Mouse (Mus musculus) CH12.LX (cell line): ENCODE measurements around the gene Slc35f3. TPM values are rescaled to one million over a fixed set of nuclear protein-coding genes. Genes with fewer than 3 reads are reported as not detected.

Experiments used
- DNase-seq: peaks from one replicate; pipeline ENCODE4 v3.0.0-alpha.2; 2013; ENCODE audit errors: extremely low read depth
- H3K27ac ChIP-seq: 2 replicates; pipeline ENCODE4 v1.5.1; 2012; ENCODE audit warnings: low read depth, mild to moderate bottlenecking, control low read depth, moderate library complexity; ENCODE audit not compliant: insufficient read depth
- H3K27me3 ChIP-seq: replicated peaks from 2 replicates; pipeline ENCODE3; 2012; ENCODE audit warnings: inconsistent platforms
- H3K36me3 ChIP-seq, 2 experiments: replicated peaks in 1 of 2; 2 replicates each; pipeline versions ENCODE3 to v1.6.1; 2012; ENCODE audit warnings: inconsistent platforms in 1 of 2, low read length in 1 of 2, mild to moderate bottlenecking in 1 of 2, mixed read lengths in 1 of 2, moderate library complexity in 1 of 2; ENCODE audit not compliant: control insufficient read depth in 1 of 2, insufficient read depth in 1 of 2
- H3K4me1 ChIP-seq, 2 experiments: 2 replicates each; pipeline ENCODE4 v1.6.1; 2012; ENCODE audit warnings: inconsistent platforms in 1 of 2, moderate library complexity in 1 of 2; ENCODE audit not compliant: insufficient read depth in 2 of 2, control insufficient read depth in 1 of 2
- H3K4me2 ChIP-seq: 2 replicates; pipeline ENCODE4 v1.6.1; 2012; ENCODE audit warnings: low read depth, mild to moderate bottlenecking, control low read depth; ENCODE audit not compliant: poor library complexity, insufficient read depth, severe bottlenecking
- H3K4me3 ChIP-seq, 3 experiments: fragments of 150-350 bp in 1 of 3; sonication (generic) in 1 of 3; replicated peaks in 1 of 3; 2 replicates each; pipeline versions ENCODE3 to v1.5.1; 2011 to 2012; ENCODE audit warnings: low read depth in 2 of 3, low read length in 2 of 3, mild to moderate bottlenecking in 2 of 3, moderate library complexity in 2 of 3, control low read depth in 1 of 3, improper control_type of control experiment in 1 of 3, inconsistent platforms in 1 of 3, mixed read lengths in 1 of 3; ENCODE audit not compliant: poor library complexity in 1 of 3
- H3K79me2 ChIP-seq: replicated peaks from 2 replicates; pipeline ENCODE4 v1.6.1; 2012; ENCODE audit warnings: mild to moderate bottlenecking, moderate library complexity; ENCODE audit not compliant: control insufficient read depth, poor library complexity, insufficient read depth, severe bottlenecking; ENCODE audit errors: extremely low read depth
- H3K9ac ChIP-seq: 2 replicates; pipeline ENCODE4 v1.6.1; 2012; ENCODE audit warnings: low read depth, mild to moderate bottlenecking, control low read depth, moderate library complexity; ENCODE audit not compliant: insufficient read depth
- H3K9me3 ChIP-seq: replicated peaks from 2 replicates; pipeline ENCODE3; 2012; ENCODE audit warnings: low read length, inconsistent platforms, mixed read lengths
- CHD1 ChIP-seq: IDR thresholded peaks from 2 replicates; pipeline ENCODE4 v1.6.1; 2012; ENCODE audit warnings: low read depth, low read length, improper control_type of control experiment, inconsistent platforms
- CHD2 ChIP-seq: IDR thresholded peaks from 2 replicates; pipeline ENCODE4 v1.6.1; 2011; ENCODE audit warnings: low read length, improper control_type of control experiment
- ELF1 ChIP-seq: IDR thresholded peaks from 2 replicates; pipeline ENCODE4 v1.6.1; 2014; ENCODE audit warnings: low read depth, mild to moderate bottlenecking, inconsistent platforms, low read length, improper control_type of control experiment
- EP300 ChIP-seq: IDR thresholded peaks from 2 replicates; pipeline ENCODE4 v1.6.1; 2011; ENCODE audit warnings: low read length, improper control_type of control experiment
- ETS1 ChIP-seq: conservative IDR thresholded peaks from 2 replicates; pipeline ENCODE4 v1.6.1; 2012; ENCODE audit warnings: low read depth, mild to moderate bottlenecking, inconsistent platforms, low read length, improper control_type of control experiment, moderate library complexity
- GABPA ChIP-seq: IDR thresholded peaks from 2 replicates; pipeline ENCODE4 v1.6.1; 2012; ENCODE audit warnings: low read depth, low read length, improper control_type of control experiment, inconsistent platforms; ENCODE audit not compliant: insufficient replicate concordance
- HCFC1 ChIP-seq: IDR thresholded peaks from 2 replicates; pipeline ENCODE4 v1.6.1; 2012; ENCODE audit warnings: low read depth, mild to moderate bottlenecking, inconsistent platforms, low read length, improper control_type of control experiment
- KAT2A ChIP-seq: IDR thresholded peaks from 2 replicates; pipeline ENCODE4 v1.6.1; 2012; ENCODE audit warnings: low read length, improper control_type of control experiment, inconsistent platforms; ENCODE audit not compliant: insufficient replicate concordance
- MAZ ChIP-seq: IDR thresholded peaks from 2 replicates; pipeline ENCODE4 v1.6.1; 2012; ENCODE audit warnings: low read depth, mild to moderate bottlenecking, inconsistent platforms, low read length, improper control_type of control experiment, moderate library complexity
- MEF2A ChIP-seq: IDR thresholded peaks from 2 replicates; pipeline ENCODE4 v1.6.1; 2014; ENCODE audit warnings: low read depth, mild to moderate bottlenecking, inconsistent platforms, low read length, improper control_type of control experiment, borderline replicate concordance
- POLR2A ChIP-seq: IDR thresholded peaks from 2 replicates; pipeline ENCODE4 v1.6.1; 2011; ENCODE audit warnings: low read depth, mild to moderate bottlenecking, improper control_type of control experiment, low read length
- RCOR1 ChIP-seq: conservative IDR thresholded peaks from 2 replicates; pipeline ENCODE4 v1.6.1; 2012; ENCODE audit warnings: low read depth, mild to moderate bottlenecking, inconsistent platforms, low read length, improper control_type of control experiment
- SIN3A ChIP-seq: IDR thresholded peaks from 2 replicates; pipeline ENCODE4 v1.6.1; 2012; ENCODE audit warnings: low read length, improper control_type of control experiment, inconsistent platforms
- UBTF ChIP-seq: IDR thresholded peaks from 2 replicates; pipeline ENCODE4 v1.6.1; 2012; ENCODE audit warnings: low read depth, mild to moderate bottlenecking, inconsistent platforms, low read length, improper control_type of control experiment, moderate library complexity
- dilution Hi-C: fragments of 300-500 bp; cut with MboI; formaldehyde crosslinking; loops from 2 replicates; pipeline ENCODE4 v1.14.3; 2020; ENCODE audit warnings: low sequenced_read_pairs; ENCODE audit not compliant: extremely low pct_unique_long_range_greater_than_20kb, extremely low pct_ligation_motif_present
- in situ Hi-C: fragments of 300-500 bp; cut with MboI; formaldehyde crosslinking; loops from 3 replicates; pipeline ENCODE4 v1.14.3; 2019; ENCODE audit warnings: low sequenced_read_pairs, low pct_ligation_motif_present, low pct_unique_long_range_greater_than_20kb, mixed read lengths
- polyA plus RNA-seq: library from polyadenylated mRNA; unstranded; fragments of >175 nt; gene quantifications from 2 replicates; pipeline ENCODE4 v1.2.1, GENCODE M21; 2012; ENCODE audit warnings: low read depth; ENCODE audit not compliant: insufficient read length
- total RNA-seq, 2 experiments: library from RNA; depleted of rRNA; stranded (reverse); fragments of 300-350 nt in 1 of 2; fragments of >200 nt in 1 of 2; gene quantifications; 2 replicates each; pipeline ENCODE4 v1.2.3; 2012 to 2014

Slc35f3 gene
- total and polyA plus RNA-seq, 3 experiments = 0.20 TPM; not detected in 2

GRCm38 (mm10) chr8:126353259-126353658 is 54.9 kb downstream of the Slc35f3 start:
- H3K9ac ChIP-seq = no peak overlapping the region
- H3K9me3 ChIP-seq = peaks cover 6% of the 10 kb centered on the region
- DNase-seq = no peak
- dilution Hi-C loops = no loop called here
- H3K36me3 ChIP-seq = no peaks in the 10 kb centered on the region
- H3K4me3 ChIP-seq = no peak overlapping the region
- H3K27me3 ChIP-seq = peaks cover 77% of the 10 kb centered on the region
- H3K27ac ChIP-seq = no peak overlapping the region
- H3K4me1 ChIP-seq = no peaks in the 10 kb centered on the region
- H3K4me2 ChIP-seq = no peak overlapping the region
- no peak for TF ChIP-seq CHD1
- TF ChIP-seq ETS1 = no peak
- TF ChIP-seq CHD2 = no peak
- no peak for TF ChIP-seq POLR2A
- in situ Hi-C loops = no loop called here
- no peaks in the 10 kb centered on the region for H3K79me2 ChIP-seq

- Histone ChIP-seq H3K36me3 (no peaks in the 10 kb centered on the region), H3K4me1 (no peaks in the 10 kb centered on the region), H3K9me3 (peaks cover 6% of the 10 kb centered on the region), H3K4me3 (no peak overlapping the region), H3K27me3 (peaks cover 79% of the 10 kb centered on the region), H3K9ac (no peak overlapping the region), H3K27ac (no peak overlapping the region), H3K4me2 (no peak overlapping the region), H3K79me2 (no peaks in the 10 kb centered on the region)
- TF ChIP-seq GABPA (no peak), SIN3A (no peak), MEF2A (no peak), EP300 (no peak), HCFC1 (no peak), KAT2A (no peak), UBTF (no peak)
- in situ Hi-C loops (no loop called here), dilution Hi-C loops (no loop called here)
- DNase-seq = no peak
These were observed 59.6 kb downstream of the Slc35f3 start for GRCm38 (mm10) chr8:126357946-126358345.

- DNase-seq = no peak
- TF ChIP-seq UBTF = no peak
- no peak for TF ChIP-seq ELF1
- no peak for TF ChIP-seq CHD2
- no peak for TF ChIP-seq MAZ
- TF ChIP-seq CHD1 = no peak
- no peak for TF ChIP-seq RCOR1
- Histone ChIP-seq H3K27me3 (peaks cover 79% of the 10 kb centered on the region), H3K9me3 (peaks cover 7% of the 10 kb centered on the region), H3K27ac (no peak overlapping the region), H3K4me1 (no peaks in the 10 kb centered on the region), H3K4me2 (no peak overlapping the region), H3K4me3 (no peak overlapping the region), H3K9ac (no peak overlapping the region), H3K36me3 (no peaks in the 10 kb centered on the region), H3K79me2 (no peaks in the 10 kb centered on the region)
- in situ Hi-C loops = no loop called here
- dilution Hi-C loops = no loop called here
These were observed 60.9 kb downstream of the Slc35f3 start for GRCm38 (mm10) chr8:126359296-126359695.
